Mouse (Mus musculus) spleen, postnatal 10 days (tissue): ENCODE results near the gene Muc4.

Source experiments
- DNase-seq, 2 experiments: peaks; one replicate each; pipeline ENCODE4 v3.0.0; 2021 to 2022; ENCODE audit warnings: low spot score in 2 of 2

Gene Muc4

DNA sequence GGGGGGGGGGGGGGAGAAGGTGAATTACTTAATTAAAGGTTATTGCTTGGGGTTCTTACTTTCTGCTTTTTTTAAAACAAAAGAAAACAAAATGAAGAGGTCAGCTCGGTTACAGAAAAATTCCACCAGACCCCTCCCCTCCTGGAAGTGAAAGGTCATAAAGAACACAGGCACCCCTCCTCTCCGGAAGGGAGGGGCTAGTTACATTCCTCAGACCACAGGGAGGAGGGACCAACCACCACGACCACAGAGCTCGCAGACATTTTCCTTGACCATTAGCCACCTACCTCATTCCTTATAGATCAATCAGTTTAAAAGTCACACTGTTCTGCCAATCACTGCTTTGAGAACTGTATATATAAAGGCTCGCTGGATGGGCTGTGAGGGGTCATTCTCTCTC, 68.2 kb downstream of the Muc4 start:
- DNase-seq: no peak

DNA sequence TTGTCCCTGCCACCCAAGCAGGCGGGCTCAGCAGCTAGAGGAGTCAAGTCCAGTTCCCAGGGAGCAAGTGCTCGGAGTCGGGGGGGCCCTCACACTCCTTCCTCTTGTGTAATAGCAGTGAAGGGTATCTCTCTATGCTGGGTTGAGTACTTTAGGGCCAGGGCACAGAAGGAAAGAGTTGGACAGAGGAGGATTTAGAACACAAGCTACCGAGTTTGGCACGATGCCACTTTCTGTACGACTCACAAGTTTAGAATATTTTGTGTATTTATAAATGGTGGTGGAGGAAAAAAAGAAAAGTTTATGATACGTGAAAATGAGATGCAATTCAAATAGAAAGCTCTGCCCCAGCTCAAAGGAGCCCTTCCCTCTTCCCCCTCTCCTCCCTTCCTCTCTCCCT, 69.5 kb downstream of the Muc4 start:
- DNase-seq: no peak

GRCm38 (mm10) chr16:32807408-32808185, 71.9 kb downstream of the Muc4 start:
- DNase-seq: no peak

- DNase-seq: no peak
These were observed 74.6 kb downstream of the Muc4 start, which contains the start of gene Smbd1 for GRCm38 (mm10) chr16:32810321-32810720. Smbd1 (minus strand) TSS chr16:32810477.

- DNase-seq: peak; percentile 73 to 93
These were observed 77.2 kb downstream of the Muc4 start for GRCm38 (mm10) chr16:32812888-32813361.

DNA sequence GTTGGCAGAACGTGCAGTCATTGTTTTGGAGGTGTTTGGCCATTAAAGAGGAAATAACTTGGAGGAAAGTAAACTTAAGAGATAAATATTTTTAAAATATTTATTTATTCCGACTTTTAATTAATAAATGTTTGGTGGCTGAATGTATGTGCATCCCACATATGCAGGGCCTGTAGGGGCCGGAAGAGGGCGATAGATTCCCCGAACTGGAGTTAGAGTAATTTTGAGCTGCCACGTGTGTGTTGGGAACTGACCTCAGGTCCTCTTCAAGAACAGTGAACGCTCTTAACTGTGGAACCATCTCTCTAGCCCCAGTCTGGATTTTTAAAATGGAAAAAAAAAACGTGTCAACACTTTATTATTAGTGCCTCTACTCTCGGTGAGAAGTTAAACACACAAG, 77.7 kb downstream of the Muc4 start:
- DNase-seq: peak in 1 of 2 experiments; percentile 30

- DNase-seq: no peak
These were observed 78.1 kb downstream of the Muc4 start for GRCm38 (mm10) chr16:32813771-32814170.

- peak in 1 of 2 experiments; percentile 35 for DNase-seq
These were observed 78.9 kb downstream of the Muc4 start for GRCm38 (mm10) chr16:32814539-32814938.

GRCm38 (mm10) chr16:32815160-32815605, 79.5 kb downstream of the Muc4 start:
- DNase-seq: no peak

DNA sequence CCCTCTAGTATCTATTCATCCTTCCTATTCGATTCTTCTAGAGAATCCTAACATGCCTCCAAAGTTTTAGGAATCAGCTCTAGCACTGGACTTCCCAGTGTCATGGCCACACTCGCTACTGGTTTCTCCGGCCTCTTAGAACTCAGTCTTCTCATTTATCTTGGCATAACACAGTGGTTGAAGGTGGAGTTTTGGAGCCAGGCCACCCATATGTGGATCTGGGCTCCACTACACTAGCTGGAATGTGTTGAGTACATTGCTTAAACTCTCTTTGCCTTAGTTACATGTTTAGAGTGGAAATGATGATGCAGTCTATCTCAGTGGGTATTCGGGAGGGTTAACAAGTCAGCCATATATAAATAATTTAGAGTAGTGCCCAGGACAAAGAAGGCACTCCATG, 82.3 kb downstream of the Muc4 start:
- no peak for DNase-seq

GRCm38 (mm10) chr16:32818441-32818840, 82.8 kb downstream of the Muc4 start:
- DNase-seq: no peak

DNA sequence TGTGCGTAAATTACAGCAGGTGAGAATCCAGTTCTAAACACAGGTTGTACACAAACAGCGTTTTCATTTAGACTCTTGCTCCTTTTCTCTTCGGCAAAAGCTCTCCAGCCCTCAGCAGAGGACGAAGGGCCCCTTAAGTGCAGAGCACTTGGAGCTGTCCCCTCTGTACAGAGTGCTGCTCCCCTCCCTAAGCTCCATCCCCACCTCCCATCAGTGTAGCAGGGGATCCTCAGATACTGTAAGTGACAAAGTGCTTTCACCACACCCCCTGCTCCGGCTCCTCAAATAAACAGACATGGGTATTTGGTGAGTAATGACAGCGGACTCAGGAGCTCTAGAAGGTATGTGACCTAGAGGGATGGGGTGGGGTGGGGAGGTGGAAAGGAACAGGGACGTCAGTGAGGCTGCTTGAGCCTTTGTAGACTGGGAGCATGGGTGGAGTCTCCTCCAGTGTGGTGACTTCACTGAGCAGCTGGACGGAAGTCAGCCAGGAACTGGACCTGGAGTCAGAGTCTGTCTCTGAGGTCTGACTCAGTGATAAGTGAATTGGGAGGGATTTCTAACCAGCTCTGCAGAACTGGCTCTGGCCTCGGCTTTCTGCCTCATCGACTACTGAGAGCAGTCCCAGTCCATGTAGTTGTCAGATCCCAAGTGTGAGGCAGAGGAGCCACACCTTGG, 86.2 kb downstream of the Muc4 start:
- DNase-seq: no peak

GRCm38 (mm10) chr16:32822450-32822827, 86.8 kb downstream of the Muc4 start:
- no peak for DNase-seq

GRCm38 (mm10) chr16:32822881-32823280, 87.2 kb downstream of the Muc4 start:
- no peak for DNase-seq

DNA sequence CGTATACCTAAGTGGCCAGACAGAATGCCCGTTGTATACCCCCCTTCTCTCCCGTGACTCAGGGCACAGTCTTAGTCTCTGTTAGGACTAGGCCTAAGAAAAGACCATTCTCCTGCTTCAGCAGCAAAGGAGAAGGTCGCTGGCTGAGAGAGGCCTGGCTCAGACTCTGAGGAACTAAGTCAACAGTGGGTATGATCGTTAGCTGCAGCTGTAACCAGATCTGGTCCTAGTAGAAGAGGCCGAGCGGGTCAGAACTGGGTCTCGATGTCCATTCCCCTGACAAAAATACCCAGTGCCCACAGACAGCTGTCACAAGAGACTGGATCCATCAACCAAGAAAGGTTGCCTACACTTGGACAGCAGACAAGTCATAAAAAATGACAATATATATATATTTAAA, 87.8 kb downstream of the Muc4 start:
- DNase-seq: no peak

- DNase-seq: no peak
These were observed 88.4 kb downstream of the Muc4 start for GRCm38 (mm10) chr16:32824061-32824460.

- no peak for DNase-seq
These were observed 89.7 kb downstream of the Muc4 start for GRCm38 (mm10) chr16:32825380-32825779.

DNA sequence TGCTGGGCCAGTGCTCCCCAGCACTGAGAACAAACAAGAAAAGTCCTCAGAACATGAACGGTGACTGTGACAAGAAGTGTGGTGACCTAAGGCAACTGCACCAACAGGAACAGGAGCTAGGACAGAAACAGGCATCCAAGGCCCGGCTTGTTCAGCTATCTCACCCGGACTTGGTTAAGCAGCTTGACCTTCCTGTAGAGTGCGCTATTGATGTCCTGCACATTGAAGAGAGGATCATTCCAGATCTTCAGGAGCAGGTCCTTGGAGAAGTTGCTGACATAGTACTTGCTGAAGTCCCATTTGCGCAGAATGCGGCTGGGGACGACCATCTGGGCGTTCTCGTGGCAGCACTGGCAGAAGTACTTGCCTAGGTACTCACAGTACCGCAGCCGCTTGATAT, 90.8 kb downstream of the Muc4 start:
- no peak for DNase-seq

DNA sequence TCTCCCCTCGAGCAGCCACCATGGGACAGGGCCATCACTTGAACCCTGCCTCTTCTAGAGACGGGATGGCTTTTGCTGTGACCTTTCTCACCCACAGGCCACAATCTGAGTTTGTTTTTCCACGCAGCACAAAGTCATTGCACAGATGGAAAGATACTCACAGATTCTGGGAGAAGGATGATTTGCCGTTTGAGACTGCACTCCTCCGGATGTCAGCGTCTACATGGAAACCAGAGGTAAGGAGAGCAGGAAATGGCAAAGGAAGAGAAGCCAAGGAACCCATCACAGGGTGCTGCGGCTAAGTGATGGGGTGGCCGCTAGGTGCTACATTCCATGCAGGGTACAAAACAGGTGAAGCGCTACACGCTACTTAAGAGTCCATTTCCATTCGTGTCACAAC, 93.4 kb downstream of the Muc4 start:
- DNase-seq: no peak

DNA sequence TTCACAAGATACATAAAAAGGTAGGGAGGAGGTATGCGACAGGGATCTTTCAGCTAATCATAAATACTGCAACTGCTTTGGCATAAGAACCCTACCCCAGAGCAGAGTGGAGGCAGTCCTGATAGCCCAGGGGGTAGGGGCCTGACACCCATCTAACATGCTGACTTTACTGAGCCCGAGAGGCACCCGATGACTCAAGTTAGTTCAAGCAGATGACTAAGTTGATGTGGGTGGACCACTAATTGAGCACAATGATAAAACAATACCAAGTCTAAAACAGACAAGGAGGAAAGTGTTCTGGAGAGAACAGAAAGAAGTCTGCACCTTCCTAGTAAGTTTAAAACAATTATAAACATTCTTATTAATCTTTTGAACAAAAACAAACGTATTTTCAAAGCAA, 95.8 kb downstream of the Muc4 start:
- DNase-seq: no peak
